Mouse (Mus musculus) stomach, postnatal 0 days (tissue): Measurements from ENCODE around the gene Hacd3.

Experiments used
- CTCF ChIP-seq: IDR thresholded peaks from 2 replicates; pipeline ENCODE4 v1.5.1; 2016; ENCODE audit warnings: antibody characterized with exemption, low read depth, mild to moderate bottlenecking, moderate library complexity
- EP300 ChIP-seq: optimal IDR thresholded peaks from 2 replicates; pipeline ENCODE3; 2016; ENCODE audit warnings: antibody characterized with exemption

DNA sequence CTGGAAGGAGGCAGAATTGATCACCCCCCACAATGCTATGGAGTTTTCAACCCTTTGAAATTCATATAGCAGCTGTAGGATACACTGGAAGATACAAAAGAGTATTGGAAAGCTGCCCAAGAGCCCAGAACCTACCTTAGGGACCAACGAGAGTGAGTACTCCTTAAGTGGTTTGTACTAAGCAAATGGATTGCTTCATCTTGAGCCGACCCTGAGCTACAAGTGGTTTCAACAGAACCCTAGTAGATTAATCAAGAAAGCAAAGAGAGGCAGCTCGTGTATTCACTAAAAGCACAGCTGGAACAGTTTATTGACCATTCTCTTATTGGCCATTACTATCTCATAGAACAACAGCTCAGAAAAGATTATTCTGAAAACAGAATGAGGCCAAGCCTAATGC is 2.3 kb downstream of the Hacd3 start:
- TF ChIP-seq CTCF (no peak), EP300 (no peak)
